Mouse (Mus musculus) central nervous system, embryonic 11.5 days (tissue): Measurements from ENCODE around the gene Cct2. TPM values are rescaled to one million over a fixed set of nuclear protein-coding genes. Genes with fewer than 3 reads are reported as not detected.

Experiments
- polyA plus RNA-seq: library from polyadenylated mRNA; depleted of rRNA; stranded (reverse); fragments of >200 nt; gene quantifications from 2 replicates; pipeline ENCODE4 v1.2.3, GENCODE M21; 2012; rRNA removed

Gene Cct2
- polyA plus RNA-seq: 328 TPM in 2 replicates

GRCm38 (mm10) chr10:117063254-117064021 is at the start of gene Cct2:
Gene Cct2 (minus strand): TSS chr10:117063814.

GRCm38 (mm10) chr10:117045175-117046056 is 18.2 kb downstream of the Cct2 start, which contains the start of gene Lrrc10:
Gene Lrrc10 (plus strand): TSS chr10:117045341.

Other genes with a start within 250 kb of the Cct2 start
- gene Myrfl, start 166.9 kb downstream of the Cct2 start, polyA plus RNA-seq: 0.05 and 0.24 TPM in 2 replicates
- gene Rab3ip, start 113.0 kb downstream of the Cct2 start, polyA plus RNA-seq: 30.5 and 47.8 TPM in 2 replicates
- not detected in 2 replicates for gene Gm10271, start 91.2 kb downstream of the Cct2 start, polyA plus RNA-seq
- gene Best3, start 77.5 kb downstream of the Cct2 start, polyA plus RNA-seq: 0.12 and 0.55 TPM in 2 replicates
- gene Lrrc10, start 18.5 kb downstream of the Cct2 start, polyA plus RNA-seq: 1.1 and 1.8 TPM in 2 replicates
- 22.6 and 35.0 TPM in 2 replicates for gene Frs2, start 84.7 kb upstream of the Cct2 start, polyA plus RNA-seq
- 136 and 193 TPM in 2 replicates for gene Yeats4, start 160.7 kb upstream of the Cct2 start, polyA plus RNA-seq
- gene 9530003J23Rik, start 174.9 kb upstream of the Cct2 start, polyA plus RNA-seq: not detected in 2 replicates
- 11.5 and 12.3 TPM in 2 replicates for gene Lyz2, start 218.5 kb upstream of the Cct2 start, polyA plus RNA-seq
- gene Lyz1, start 229.1 kb upstream of the Cct2 start, polyA plus RNA-seq: 0.19 and 0.26 TPM in 2 replicates